8 mouse cellular contexts compared by ENCODE assay signal in the genomic region with DNA sequence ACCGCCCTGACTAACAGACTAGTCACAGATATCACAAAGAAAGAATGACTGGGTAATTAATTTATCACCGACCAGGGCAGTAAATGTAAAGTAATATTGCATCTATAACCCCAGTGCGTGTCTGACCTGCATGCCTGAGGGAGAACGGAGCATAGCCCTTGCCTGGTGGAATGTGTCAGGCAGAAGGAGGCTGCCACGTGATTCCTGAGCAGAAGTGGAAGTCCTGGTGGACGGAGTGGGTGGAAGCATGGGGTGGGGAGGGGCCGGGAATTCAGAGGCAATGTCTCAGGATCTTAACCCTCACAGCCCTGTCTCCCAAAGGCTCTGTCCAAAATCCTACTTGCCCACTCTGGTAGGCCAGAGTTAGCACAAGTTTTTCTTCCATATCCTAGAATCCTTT. TPM values are rescaled to one million over a fixed set of nuclear protein-coding genes. Genes with fewer than 3 reads are reported as not detected.
DNase-seq lines count a peak whose midpoint lies in the region; ATAC-seq and TF ChIP-seq lines count a peak whose summit lies in the region.
"Had no signal": no experiment of that assay in that cellular context is flagged by ENCODE, and none has a peak within 500 bp of the region (broad histone marks: within the 10 kb centered on the region; RNA-seq: fewer than 3 reads in every experiment).

No protein-coding gene starts in this region.

- peak; percentile 30 for DNase-seq in 3T3-L1 (ENCODE audit: low read depth, low spot score)
- peak; percentile 18 for DNase-seq in brain, embryonic 14.5 days (ENCODE audit: low read depth)
- peak; percentile 51 to 65 for DNase-seq in lung, adult 18-20 months
- no peak for DNase-seq in frontal cortex, postnatal 14 days (ENCODE audit: low spot score in 2 of 2)
- DNase-seq in urinary bladder, adult 2 months (ENCODE audit: low spot score), result no peak

- H3K4me1 ChIP-seq in intestine, postnatal 0 days (replicated peaks; ENCODE audit: control insufficient read depth, insufficient read depth, low read length), result peaks cover 11% of the 10 kb centered on the region

- peaks cover 4% of the 10 kb centered on the region; the same call in 1 of the 2 replicates for H3K27me3 ChIP-seq in intestine, postnatal 0 days (replicated peaks; ENCODE audit: control insufficient read depth, insufficient read depth, low read length)

- no peak for TF ChIP-seq CTCF in brain, embryonic 14.5 days (IDR thresholded peaks at IDR 0.05; ENCODE audit: borderline replicate concordance, extremely low read depth, insufficient read depth, insufficient read length)
- TF ChIP-seq CTCF in intestine, postnatal 0 days (IDR thresholded peaks at IDR 0.05; ENCODE audit: low read depth), result peak; percentile 17; the same call in 1 of the 2 replicates

- no peak overlapping the region for H3K4me3 ChIP-seq in intestine, postnatal 0 days (ENCODE audit: low read depth, low read length)
- H3K4me3 ChIP-seq: liver, embryonic 15.5 days had no signal

- H3K9ac ChIP-seq in intestine, postnatal 0 days (ENCODE audit: low read depth, low read length), result no peak overlapping the region
- H3K9ac ChIP-seq: liver, embryonic 15.5 days had no signal

- 19% methylated on average over 7 of the region's 7 CpGs for WGBS in intestine, postnatal 0 days

- ATAC-seq in intestine, postnatal 0 days, result peak; percentile 54
- ATAC-seq in cerebellum, adult (ENCODE audit: insufficient number of reproducible peaks, low FRiP score, low TSS enrichment), result no peak

- TF ChIP-seq POLR2A in brain, embryonic 14.5 days (IDR thresholded peaks at IDR 0.05; ENCODE audit: borderline replicate concordance, extremely low read depth, insufficient read depth, insufficient read length, poor library complexity, severe bottlenecking), result no peak

- 0 out of 2 replicates have a peak overlapping the region, but pooled peaks have one; percentile 3 for H3K4me2 ChIP-seq in intestine, postnatal 0 days (replicated peaks; ENCODE audit: low read depth)
- H3K4me2 ChIP-seq: liver, embryonic 15.5 days had no signal

- H3K36me3 ChIP-seq in intestine, postnatal 0 days (ENCODE audit: control insufficient read depth, insufficient read depth), result no peaks in the 10 kb centered on the region
- H3K36me3 ChIP-seq: liver, embryonic 15.5 days had no signal

- H3K9me3 ChIP-seq in intestine, postnatal 0 days (ENCODE audit: control insufficient read depth), result no peaks in the 10 kb centered on the region
- H3K9me3 ChIP-seq: liver, embryonic 15.5 days had no signal

- H3K27ac ChIP-seq in intestine, postnatal 0 days (ENCODE audit: low read depth, low read length), result no peak overlapping the region
- H3K27ac ChIP-seq: liver, embryonic 15.5 days had no signal

RNA-seq across cellular contexts. Expression of a gene that starts 3.2 kb away (rescaled TPM):
- 1.9 and 5.0 TPM in 2 replicates for polyA plus RNA-seq in brain, embryonic 14.5 days (2012; rRNA removed)
- 0.56 and 0.92 TPM in 2 replicates for polyA plus RNA-seq in intestine, postnatal 0 days (2015; fragmentation: Nextera tagmentation; extraction: Ambion mirVana)
- 0.83 and 0.96 TPM in 2 replicates for polyA plus RNA-seq in urinary bladder, adult 2 months (2012; rRNA removed)

Comparison
In these comparisons a context has a peak if more than half of its experiments do, and no peak if none do; other contexts are left out.
1. DNase-seq: peak in 3T3-L1 (single experiment), brain, embryonic 14.5 days (single experiment) and lung, adult 18-20 months (2 of 2); none in frontal cortex, postnatal 14 days (0 of 2) and urinary bladder, adult 2 months (single experiment).